Mouse (Mus musculus): ENCODE data around the gene H1f0. TPM values are rescaled to one million over a fixed set of nuclear protein-coding genes. Genes with fewer than 3 reads are reported as not detected.

H1f0 gene
- polyA plus RNA-seq, 1 experiment from 2014 or later, result 238 TPM

DNA sequence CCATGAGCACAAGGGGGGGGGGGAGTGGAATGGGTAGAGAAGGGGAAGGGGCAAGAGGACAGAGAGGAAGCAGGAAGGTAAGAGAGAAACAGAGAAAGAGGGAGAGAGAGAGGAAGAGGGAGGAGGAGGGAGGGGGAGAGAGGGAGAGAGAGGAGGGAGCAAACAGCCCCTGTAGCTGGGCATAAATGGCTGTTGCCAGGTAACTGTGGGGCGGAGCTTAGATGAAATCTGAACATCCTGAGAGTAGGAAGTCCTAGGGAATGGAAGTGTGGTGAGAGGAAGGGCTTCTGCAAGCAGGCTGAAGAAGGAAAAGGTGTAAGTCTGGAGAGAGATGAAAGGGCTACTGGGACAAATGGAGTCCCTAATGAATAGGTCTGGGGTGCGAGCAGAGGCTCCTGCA lies 38.0 kb downstream of the H1f0 start:
- H3K4me2 ChIP-seq (ENCODE audit: low read length), result no peak overlapping the region
- H3K27me3 ChIP-seq (replicated peaks; ENCODE audit: control insufficient read depth, insufficient read depth, low read length), result no peaks in the 10 kb centered on the region
- peaks cover 2% of the 10 kb centered on the region; the same call in 1 of the 2 replicates for H3K4me1 ChIP-seq (ENCODE audit: control insufficient read depth, insufficient read depth, low read length)
- ATAC-seq, result no peak
- whole genome bisulfite sequencing, result 45% methylated on average over 2 of the region's 2 CpGs
- no peak overlapping the region for H3K4me3 ChIP-seq (ENCODE audit: low read depth, low read length)
- peak; percentile 15 for DNase-seq (ENCODE audit: low spot score)
- no peaks in the 10 kb centered on the region for H3K36me3 ChIP-seq (ENCODE audit: control insufficient read depth, insufficient read depth, low read length)
- no peak overlapping the region for H3K27ac ChIP-seq (ENCODE audit: low read depth, low read length)
- no peak overlapping the region for H3K9ac ChIP-seq (ENCODE audit: low read length)
- no peaks in the 10 kb centered on the region for H3K9me3 ChIP-seq (replicated peaks; ENCODE audit: control insufficient read depth, low read length)

- DNase-seq (ENCODE audit: low spot score), result no peak
- no peak overlapping the region for H3K9ac ChIP-seq (ENCODE audit: low read length)
- no peaks in the 10 kb centered on the region for H3K36me3 ChIP-seq (ENCODE audit: control insufficient read depth, insufficient read depth, low read length)
- H3K27me3 ChIP-seq (replicated peaks; ENCODE audit: control insufficient read depth, insufficient read depth, low read length), result no peaks in the 10 kb centered on the region
- no peaks in the 10 kb centered on the region for H3K9me3 ChIP-seq (replicated peaks; ENCODE audit: control insufficient read depth, low read length)
- WGBS, result 81% methylated on average over 3 of the region's 3 CpGs
- H3K27ac ChIP-seq (ENCODE audit: low read depth, low read length), result no peak overlapping the region
- 0 out of 2 replicates have a peak, but pooled peaks cover 2% of the 10 kb centered on the region for H3K4me1 ChIP-seq (ENCODE audit: control insufficient read depth, insufficient read depth, low read length)
- ATAC-seq, result no peak
- no peak overlapping the region for H3K4me2 ChIP-seq (ENCODE audit: low read length)
- H3K4me3 ChIP-seq (ENCODE audit: low read depth, low read length), result no peak overlapping the region
Observed at GRCm38 (mm10) chr15:79067631-79068030, 39.4 kb downstream of the H1f0 start.

DNA sequence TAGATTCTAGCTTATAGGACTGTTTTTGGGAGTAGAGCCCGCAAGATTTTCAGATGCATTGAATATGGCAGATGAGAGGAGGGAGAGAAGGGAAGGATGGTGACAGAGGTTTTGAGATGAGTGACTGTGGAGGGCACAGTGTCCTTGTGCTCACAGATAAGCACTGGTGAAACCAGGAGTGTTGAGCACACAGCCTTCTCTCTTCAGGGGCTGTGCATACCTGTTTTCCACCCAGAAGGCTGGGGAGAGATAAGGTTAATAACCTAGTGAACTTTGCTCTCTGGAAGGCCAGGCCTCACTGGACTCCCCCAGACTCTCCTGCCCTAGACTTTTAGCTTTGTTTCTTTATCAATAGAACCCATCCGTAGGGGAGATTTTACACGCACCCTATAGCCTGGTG lies 40.2 kb downstream of the H1f0 start:
- 0 out of 2 replicates have a peak, but pooled peaks cover under 1% of the 10 kb centered on the region for H3K4me1 ChIP-seq (ENCODE audit: control insufficient read depth, insufficient read depth, low read length)
- H3K9me3 ChIP-seq (replicated peaks; ENCODE audit: control insufficient read depth, low read length), result no peaks in the 10 kb centered on the region
- no peak overlapping the region for H3K4me2 ChIP-seq (ENCODE audit: low read length)
- H3K27me3 ChIP-seq (replicated peaks; ENCODE audit: control insufficient read depth, insufficient read depth, low read length), result no peaks in the 10 kb centered on the region
- H3K36me3 ChIP-seq (ENCODE audit: control insufficient read depth, insufficient read depth, low read length), result no peaks in the 10 kb centered on the region
- 80% methylated on average over 3 of the region's 3 CpGs for WGBS
- DNase-seq (ENCODE audit: low spot score) (no peak), ATAC-seq (no peak)
- H3K4me3 ChIP-seq (ENCODE audit: low read depth, low read length), result no peak overlapping the region
- no peak overlapping the region for H3K27ac ChIP-seq (ENCODE audit: low read depth, low read length)
- H3K9ac ChIP-seq (ENCODE audit: low read length), result no peak overlapping the region

DNA sequence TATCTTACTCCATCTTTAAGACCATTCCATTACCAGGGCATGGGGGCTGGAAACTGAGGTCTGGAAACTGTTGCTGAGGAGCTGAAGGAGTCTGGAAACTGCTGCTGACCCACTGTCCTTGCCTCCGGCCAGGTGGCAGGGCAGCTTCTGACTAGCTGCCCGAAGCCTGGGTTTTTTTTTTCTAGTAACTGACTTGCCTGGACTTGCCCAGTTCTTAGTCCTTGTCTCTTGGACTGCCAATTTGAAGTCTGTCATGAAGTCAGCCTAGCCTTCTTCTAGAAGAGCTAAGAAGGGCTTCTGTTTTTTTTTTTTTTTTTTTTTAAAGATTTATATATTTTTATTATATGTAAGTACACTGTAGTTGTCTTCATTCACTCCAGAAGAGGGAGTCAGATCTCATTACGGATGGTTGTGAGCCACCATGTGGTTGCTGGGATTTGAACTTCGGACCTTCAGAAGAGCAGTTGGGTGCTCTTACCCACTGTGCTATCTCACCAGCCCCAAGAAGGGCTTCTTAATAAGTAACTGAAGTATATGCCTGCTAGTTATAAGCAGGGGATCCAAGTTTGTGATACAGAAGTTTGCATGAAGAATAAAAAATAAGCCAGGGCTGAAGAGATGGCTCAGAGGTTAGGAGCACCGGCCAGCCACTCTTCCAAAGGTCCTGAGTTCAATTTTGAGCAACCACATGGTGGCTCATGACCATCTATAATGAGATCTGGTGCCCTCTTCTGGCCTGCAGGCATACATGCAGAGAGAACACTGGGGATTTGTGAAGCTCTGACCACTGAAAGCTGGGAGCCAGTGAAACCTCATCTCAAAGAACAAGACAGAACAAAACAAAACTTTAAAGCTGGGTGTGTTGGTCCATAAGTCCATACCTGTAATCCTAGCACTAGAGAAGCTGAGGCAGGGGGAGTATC lies 43.1 kb downstream of the H1f0 start:
- peak; percentile 42 for DNase-seq (ENCODE audit: low spot score)
- H3K9me3 ChIP-seq (replicated peaks; ENCODE audit: control insufficient read depth, low read length), result no peaks in the 10 kb centered on the region
- H3K27me3 ChIP-seq (replicated peaks; ENCODE audit: control insufficient read depth, insufficient read depth, low read length), result no peaks in the 10 kb centered on the region
- peaks cover 1% of the 10 kb centered on the region; the same call in 1 of the 2 replicates for H3K36me3 ChIP-seq (ENCODE audit: control insufficient read depth, insufficient read depth, low read length)
- no peak overlapping the region for H3K9ac ChIP-seq (ENCODE audit: low read length)
- ATAC-seq, result no peak
- no peak overlapping the region for H3K27ac ChIP-seq (ENCODE audit: low read depth, low read length)
- no peak overlapping the region for H3K4me3 ChIP-seq (ENCODE audit: low read depth, low read length)
- peaks cover 10% of the 10 kb centered on the region for H3K4me1 ChIP-seq (ENCODE audit: control insufficient read depth, insufficient read depth, low read length)
- 64% methylated on average over 5 of the region's 5 CpGs for WGBS
- no peak overlapping the region for H3K4me2 ChIP-seq (ENCODE audit: low read length)

- H3K4me2 ChIP-seq (ENCODE audit: low read length), result no peak overlapping the region
- peaks cover 25% of the 10 kb centered on the region for H3K36me3 ChIP-seq (ENCODE audit: control insufficient read depth, insufficient read depth, low read length)
- H3K9ac ChIP-seq (ENCODE audit: low read length), result no peak overlapping the region
- no peaks in the 10 kb centered on the region for H3K9me3 ChIP-seq (replicated peaks; ENCODE audit: control insufficient read depth, low read length)
- H3K4me3 ChIP-seq (ENCODE audit: low read depth, low read length), result no peak overlapping the region
- DNase-seq (ENCODE audit: low spot score) (no peak), ATAC-seq (no peak)
- H3K27me3 ChIP-seq (replicated peaks; ENCODE audit: control insufficient read depth, insufficient read depth, low read length), result no peaks in the 10 kb centered on the region
- no peak overlapping the region for H3K27ac ChIP-seq (ENCODE audit: low read depth, low read length)
- peaks cover 10% of the 10 kb centered on the region for H3K4me1 ChIP-seq (ENCODE audit: control insufficient read depth, insufficient read depth, low read length)
Observed at GRCm38 (mm10) chr15:79073752-79074151, 45.5 kb downstream of the H1f0 start.

DNA sequence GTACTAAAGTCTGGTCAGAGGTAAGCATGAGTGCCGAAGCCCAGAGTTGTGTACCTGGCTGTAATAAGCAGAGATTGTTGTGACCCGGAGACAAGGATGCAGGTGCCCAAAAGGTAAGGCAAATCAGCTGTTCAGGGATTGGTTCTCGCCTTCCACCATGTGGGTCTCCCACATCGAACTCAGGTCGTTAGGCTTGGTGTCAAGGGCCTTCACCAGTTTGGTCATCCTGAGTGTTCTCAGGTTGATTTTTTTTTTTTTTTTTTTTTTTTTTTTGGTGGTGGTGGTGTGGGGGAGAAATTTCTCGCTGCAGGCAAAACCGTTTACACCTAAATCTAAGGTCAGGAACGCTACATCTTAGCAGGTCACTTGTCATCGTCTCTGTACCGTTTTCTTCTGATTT lies 46.2 kb downstream of the H1f0 start:
- no peak for DNase-seq (ENCODE audit: low spot score)
- Histone ChIP-seq H3K9me3 (replicated peaks; ENCODE audit: control insufficient read depth, low read length) (no peaks in the 10 kb centered on the region), H3K27ac (ENCODE audit: low read depth, low read length) (peak overlapping the region; percentile 45; the same call in 1 of the 2 replicates), H3K27me3 (replicated peaks; ENCODE audit: control insufficient read depth, insufficient read depth, low read length) (no peaks in the 10 kb centered on the region), H3K9ac (ENCODE audit: low read length) (peak overlapping the region; percentile 40), H3K4me3 (ENCODE audit: low read depth, low read length) (peak overlapping the region; percentile 90), H3K4me1 (ENCODE audit: control insufficient read depth, insufficient read depth, low read length) (peaks cover 10% of the 10 kb centered on the region), H3K36me3 (ENCODE audit: control insufficient read depth, insufficient read depth, low read length) (peaks cover 32% of the 10 kb centered on the region), H3K4me2 (ENCODE audit: low read length) (peak overlapping the region; percentile 89)
- no peak for ATAC-seq
- 36% methylated on average over 10 of the region's 10 CpGs for WGBS

- peak within 1 kb of the TSS; percentile 89 for H3K4me2 ChIP-seq (ENCODE audit: low read length)
- peak; percentile 95 for ATAC-seq
- peaks cover 10% of the 10 kb centered on the region for H3K4me1 ChIP-seq (ENCODE audit: control insufficient read depth, insufficient read depth, low read length)
- H3K27me3 ChIP-seq (replicated peaks; ENCODE audit: control insufficient read depth, insufficient read depth, low read length), result no peaks in the 10 kb centered on the region
- H3K36me3 ChIP-seq (ENCODE audit: control insufficient read depth, insufficient read depth, low read length), result peaks cover 38% of the 10 kb centered on the region
- H3K4me3 ChIP-seq (ENCODE audit: low read depth, low read length), result peak within 1 kb of the TSS; percentile 90
- peak; percentile 94 for DNase-seq (ENCODE audit: low spot score)
- WGBS, result under 1% methylated on average over 49 of the region's 49 CpGs
- H3K27ac ChIP-seq (ENCODE audit: low read depth, low read length), result peak within 1 kb of the TSS; percentile 45; the same call in 1 of the 2 replicates
- H3K9ac ChIP-seq (ENCODE audit: low read length), result peak within 1 kb of the TSS; percentile 86
- no peaks in the 10 kb centered on the region for H3K9me3 ChIP-seq (replicated peaks; ENCODE audit: control insufficient read depth, low read length)
Observed at GRCm38 (mm10) chr15:79074913-79075532, 46.8 kb downstream of the H1f0 start, which contains the start of gene Eif3l. TSS of gene Eif3l (plus strand) at chr15:79075179.

DNA sequence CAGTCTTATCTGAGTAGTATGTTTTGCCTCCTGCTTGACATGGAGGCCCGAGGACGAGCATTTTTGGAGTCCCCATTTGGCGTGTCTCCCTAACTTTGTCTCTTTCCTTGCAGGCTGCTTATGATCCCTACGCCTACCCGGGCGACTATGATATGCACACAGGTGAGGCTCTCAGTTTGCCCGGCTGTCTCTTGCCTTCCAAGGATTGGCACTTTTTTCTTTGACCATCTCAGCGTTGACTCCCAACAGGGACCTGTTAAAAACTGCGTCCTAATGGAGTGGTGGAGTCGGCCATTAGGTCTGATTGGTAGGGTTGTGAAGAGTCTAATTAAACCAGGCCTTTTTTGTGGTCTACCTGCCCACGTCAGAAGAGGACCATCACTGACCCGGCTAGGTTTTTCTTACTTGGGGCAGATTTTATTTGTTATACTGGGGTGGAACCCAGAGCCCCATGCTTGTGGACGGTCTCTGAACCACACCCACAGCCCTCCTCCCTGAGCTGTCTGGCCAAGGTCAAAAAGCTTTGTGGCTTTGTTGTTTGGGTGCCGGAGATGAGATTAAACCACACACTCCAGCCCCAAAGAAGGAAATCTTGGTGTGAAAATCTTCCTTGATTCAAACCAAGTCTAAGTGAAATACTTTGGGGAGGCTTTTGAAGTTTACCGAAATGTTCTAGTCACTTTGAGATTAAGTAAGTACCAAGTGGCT lies 47.6 kb downstream of the H1f0 start:
- Histone ChIP-seq H3K4me2 (ENCODE audit: low read length) (peak overlapping the region; percentile 89), H3K9me3 (replicated peaks; ENCODE audit: control insufficient read depth, low read length) (no peaks in the 10 kb centered on the region), H3K36me3 (ENCODE audit: control insufficient read depth, insufficient read depth, low read length) (peaks cover 44% of the 10 kb centered on the region), H3K9ac (ENCODE audit: low read length) (peak overlapping the region; percentile 86), H3K27ac (ENCODE audit: low read depth, low read length) (no peak overlapping the region), H3K4me3 (ENCODE audit: low read depth, low read length) (peak overlapping the region; percentile 90), H3K27me3 (replicated peaks; ENCODE audit: control insufficient read depth, insufficient read depth, low read length) (no peaks in the 10 kb centered on the region), H3K4me1 (ENCODE audit: control insufficient read depth, insufficient read depth, low read length) (peaks cover 10% of the 10 kb centered on the region)
- no peak for ATAC-seq
- WGBS, result 40% methylated on average over 15 of the region's 15 CpGs
- DNase-seq (ENCODE audit: low spot score), result no peak

All from forebrain, embryonic 14.5 days (tissue).